Mouse (Mus musculus) brain, embryonic 14.5 days (tissue): ENCODE data around the gene Plcl2.

ENCODE experiments used
- CTCF ChIP-seq: fragments of 200-500 bp; IDR thresholded peaks from 2 replicates; pipeline ENCODE4 v1.5.1; 2012; ENCODE audit warnings: inconsistent platforms, mild to moderate bottlenecking, moderate library complexity, borderline replicate concordance; ENCODE audit not compliant: insufficient read depth, insufficient read length; ENCODE audit errors: extremely low read depth
- POLR2A ChIP-seq: fragments of 200-500 bp; IDR thresholded peaks from 2 replicates; pipeline ENCODE4 v1.6.1; 2012; ENCODE audit warnings: mild to moderate bottlenecking, inconsistent platforms, borderline replicate concordance; ENCODE audit not compliant: poor library complexity, insufficient read depth, insufficient read length, severe bottlenecking; ENCODE audit errors: extremely low read depth

GRCm38 (mm10) chr17:50522473-50523083 lies 13.4 kb downstream of the Plcl2 start:
- TF ChIP-seq CTCF (no peak), POLR2A (no peak)
